Mouse (Mus musculus): ENCODE measurements around the gene Stk19.
A peak's percentile ranks its signal among the peaks of the same experiment; 100 is the strongest.

The Stk19 gene

DNA sequence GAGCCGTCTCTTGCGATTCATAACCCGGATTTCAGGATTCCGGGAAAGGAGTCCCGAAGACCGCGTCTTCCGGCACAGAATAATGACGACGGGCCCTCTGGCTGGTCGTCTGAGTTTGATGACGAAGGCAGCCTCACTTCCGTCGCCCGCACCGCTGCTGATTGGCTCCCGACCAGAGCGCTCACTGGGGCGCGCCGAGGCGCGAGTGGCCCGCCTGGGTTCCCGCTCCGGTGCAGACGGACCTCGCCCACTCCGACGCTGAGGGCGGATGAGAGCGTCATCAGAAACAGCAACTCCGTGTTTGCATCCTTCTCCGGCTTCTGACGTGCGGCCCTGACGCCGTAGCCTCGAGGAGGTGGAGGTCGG, at the start of gene Stk19, which contains the start of gene Dxo:
TSS of gene Stk19 (minus strand) at position 90 of the 366 bp plus-strand sequence.
TSS of gene Dxo (plus strand) at position 164 of the 366 bp plus-strand sequence.
- DNase-seq, result peak; percentile 100

DNA sequence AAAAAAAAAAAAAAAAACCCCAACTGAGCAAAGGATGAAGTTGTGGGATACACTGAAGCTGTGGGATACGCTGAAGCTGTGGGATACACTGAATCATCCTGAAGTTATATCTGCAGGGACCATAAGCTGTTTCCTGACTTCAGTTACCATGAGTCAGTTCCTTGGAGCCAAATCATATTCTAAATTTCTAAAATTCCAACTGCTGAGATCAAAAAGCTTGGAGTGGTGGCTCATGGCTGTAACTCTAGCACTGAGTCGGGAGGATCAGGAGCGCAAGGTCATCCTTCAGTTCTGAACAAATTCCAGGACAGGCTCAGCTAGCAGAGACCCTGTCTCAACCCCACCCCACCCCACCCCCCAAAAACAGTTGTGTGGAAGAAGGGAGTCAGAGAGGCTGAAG, 48.9 kb upstream of the Stk19 start:
- no peak for DNase-seq

DNA sequence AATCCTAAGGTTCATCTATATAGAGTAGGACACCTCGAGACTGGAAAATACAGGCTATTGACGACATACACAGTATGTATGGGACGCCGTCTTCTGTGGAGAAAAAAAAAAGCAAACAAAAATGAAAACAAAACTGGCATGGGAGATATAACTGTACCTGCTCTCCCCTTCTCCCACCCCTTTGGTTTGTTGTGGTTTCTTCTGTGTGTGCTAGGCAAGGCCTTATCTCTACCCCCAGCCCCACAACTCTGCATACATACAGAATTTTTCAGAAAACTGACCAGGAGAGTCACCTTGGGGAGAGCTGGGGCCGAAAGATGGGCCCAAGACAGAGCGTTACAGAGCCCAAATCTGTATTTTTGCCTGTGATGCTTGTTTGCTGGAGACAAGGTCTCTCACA, 48.0 kb upstream of the Stk19 start:
- no peak for DNase-seq

DNA sequence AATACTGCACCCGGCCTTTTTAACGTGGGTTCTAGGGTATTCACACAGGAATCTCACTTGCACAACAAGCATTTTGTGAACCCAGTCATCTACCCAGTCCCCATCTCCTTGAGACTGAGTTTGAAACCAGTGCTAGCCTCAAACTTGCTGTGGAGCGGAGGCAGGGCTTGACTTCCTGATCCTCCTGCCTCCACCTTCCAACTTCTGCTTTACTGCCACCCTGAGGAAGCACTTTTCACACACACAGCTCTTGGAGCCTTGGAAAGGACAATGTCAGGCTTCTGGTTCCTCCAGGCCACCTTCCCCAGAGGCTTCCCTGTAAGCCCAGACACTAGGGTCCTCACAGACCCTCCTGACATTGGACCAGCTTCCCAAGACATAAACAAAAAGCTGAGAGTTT, 46.6 kb upstream of the Stk19 start:
- no peak for DNase-seq

DNA sequence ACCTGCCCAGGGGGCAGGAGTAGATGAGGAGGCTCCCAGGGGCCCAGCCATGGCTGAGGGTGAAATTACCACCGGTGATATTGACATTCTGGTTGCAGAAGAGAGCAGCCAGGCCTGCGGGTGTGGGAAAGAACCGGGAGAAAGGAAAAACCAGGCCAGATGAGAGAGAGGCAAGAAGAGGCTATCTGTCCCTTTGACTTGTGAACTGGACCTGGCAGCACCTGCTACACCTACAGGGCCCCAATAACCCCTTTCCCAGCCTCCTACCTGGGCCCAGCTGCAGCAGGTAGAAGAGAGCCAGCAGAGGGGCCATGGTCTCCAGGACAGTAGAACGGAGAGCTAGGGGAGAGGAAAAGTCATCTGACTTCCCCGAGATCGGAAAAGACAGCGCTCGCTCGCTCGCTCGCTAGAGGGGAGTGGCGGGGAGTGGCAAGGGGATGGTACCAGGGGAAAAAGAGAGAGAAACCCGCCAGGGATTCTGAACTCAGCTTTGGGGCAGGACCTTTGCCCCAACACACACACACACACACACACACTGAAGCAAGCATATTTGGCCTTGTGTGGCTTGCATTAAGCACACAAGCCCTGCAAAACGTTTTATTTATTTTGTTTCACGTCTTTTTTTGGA, 45.1 kb upstream of the Stk19 start, which contains the start of gene Gm20547:
TSS of gene Gm20547 (minus strand) at position 360 of the 628 bp plus-strand sequence.
- no peak for DNase-seq

DNA sequence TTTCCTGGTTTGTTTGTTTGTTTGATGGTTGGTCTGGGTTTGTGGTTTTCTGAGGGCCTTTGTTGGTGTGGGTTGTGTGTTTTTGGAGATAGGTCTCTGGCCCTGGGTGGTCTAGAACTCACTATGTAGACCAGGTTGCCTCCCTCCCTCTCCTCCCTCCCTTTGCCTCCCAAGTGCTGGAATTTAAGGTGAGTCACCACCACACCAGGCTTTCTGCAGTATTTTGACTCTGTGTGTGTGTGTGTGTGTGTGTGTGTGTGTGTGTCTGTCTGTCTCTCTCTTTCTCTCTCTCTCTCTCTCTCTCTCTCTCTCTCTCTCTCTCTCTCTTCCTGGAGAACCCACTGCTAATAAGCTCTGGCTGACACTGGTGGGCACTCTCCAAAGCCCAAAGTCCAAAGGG, 44.4 kb upstream of the Stk19 start:
- no peak for DNase-seq

DNA sequence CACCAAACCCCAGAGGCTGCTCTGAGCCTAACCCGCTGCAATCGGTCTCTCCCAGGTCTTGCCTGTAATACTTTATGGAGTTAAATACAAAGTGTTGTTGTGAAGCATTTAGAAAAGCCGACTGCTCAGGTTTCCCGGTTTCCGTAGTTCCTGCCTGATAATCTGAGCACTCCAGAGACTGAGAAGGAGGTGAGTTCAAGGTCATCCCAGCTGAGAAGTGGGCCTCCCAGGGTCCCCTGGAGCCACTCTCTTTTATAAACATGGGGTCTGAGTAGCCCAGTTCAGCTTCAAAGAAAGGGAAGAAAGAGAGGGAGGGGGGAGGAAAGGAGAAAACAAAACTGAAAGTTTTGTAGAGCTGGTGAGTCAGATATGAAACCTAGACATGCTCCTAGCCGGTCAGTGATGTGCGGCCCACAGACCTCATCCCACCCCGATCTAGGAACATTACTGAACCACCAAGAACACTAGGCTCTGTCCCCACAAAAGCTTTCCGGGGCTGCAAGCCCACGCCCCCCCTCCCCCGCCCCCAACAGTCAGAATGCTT, 42.7 kb upstream of the Stk19 start, which contains the start of gene Zbtb12:
TSS of gene Zbtb12 (plus strand) at position 148 of the 544 bp plus-strand sequence.
- DNase-seq, result no peak

DNA sequence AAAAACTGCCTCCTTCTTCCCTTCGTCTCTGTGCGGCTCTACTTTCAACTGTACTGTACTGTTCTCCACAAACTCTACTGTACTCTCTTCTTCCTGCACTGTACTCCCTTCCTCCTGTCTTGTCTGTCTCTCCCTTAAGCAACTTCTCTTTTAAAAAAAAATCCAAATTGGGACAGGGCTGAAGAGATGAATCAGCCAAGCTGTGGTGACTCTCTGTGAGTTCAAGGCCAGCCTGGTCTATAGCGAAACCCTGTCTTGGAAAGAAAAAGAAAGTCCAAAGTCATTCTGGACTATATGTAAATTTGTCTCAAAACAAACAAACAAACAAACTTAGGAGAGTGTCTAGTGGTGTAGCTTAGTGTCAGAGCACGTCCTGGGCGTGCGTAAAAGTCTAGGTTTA, 37.6 kb upstream of the Stk19 start:
- no peak for DNase-seq

DNA sequence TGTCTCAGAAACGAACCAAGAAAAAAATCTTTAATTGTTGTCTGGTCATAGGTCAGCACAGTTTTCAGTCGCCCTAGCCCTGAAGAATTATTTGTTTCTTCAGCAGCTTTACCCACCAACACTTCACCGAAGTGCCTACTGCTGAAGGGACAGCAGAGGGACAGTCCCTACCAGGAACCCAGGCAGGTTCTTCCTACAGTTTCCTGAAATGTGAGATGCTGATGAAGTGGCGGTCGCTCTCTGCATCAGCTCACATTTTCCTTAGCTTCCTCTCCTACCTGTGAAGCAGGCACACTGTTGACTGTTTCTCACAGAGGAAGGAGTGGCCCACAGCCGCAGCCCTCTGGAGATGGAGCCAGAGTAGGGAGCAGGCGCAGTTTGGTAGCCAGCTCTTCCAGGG, 29.2 kb upstream of the Stk19 start:
- DNase-seq, result no peak

DNA sequence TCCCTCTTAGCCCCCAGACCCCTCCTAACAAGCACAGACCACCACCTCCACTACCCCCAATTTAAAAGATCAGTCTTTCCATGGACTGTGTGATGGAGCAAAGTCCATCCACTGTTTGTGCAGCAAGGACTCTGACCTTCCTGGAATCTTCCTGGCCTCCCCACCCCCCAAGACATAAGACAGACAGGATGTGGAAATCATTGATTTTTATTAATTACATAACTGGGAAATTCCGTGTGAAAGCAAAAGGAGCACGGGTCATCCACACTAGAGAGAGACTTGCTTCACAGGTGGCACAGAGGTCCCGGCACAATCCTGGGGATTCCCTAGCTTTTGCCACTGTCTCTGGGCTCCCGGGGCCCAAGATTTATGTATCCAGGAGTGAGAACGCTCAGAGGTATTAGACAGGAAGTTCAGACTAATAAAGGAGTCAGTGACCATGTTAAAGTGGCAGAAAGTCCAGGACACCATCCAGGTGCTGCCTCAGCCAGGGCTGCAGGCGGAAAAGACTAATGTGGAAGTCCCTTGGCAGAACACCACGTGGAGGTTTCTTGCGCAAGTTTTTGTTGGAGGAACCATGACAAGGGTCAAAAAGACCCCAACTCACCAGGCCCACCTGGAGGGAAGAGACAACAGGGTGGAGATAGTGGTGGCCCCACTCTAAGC, 25.8 kb upstream of the Stk19 start, which contains the start of gene Cfb:
TSS of gene Cfb (minus strand) at position 103 of the 666 bp plus-strand sequence.
- DNase-seq, result peak; percentile 86

DNA sequence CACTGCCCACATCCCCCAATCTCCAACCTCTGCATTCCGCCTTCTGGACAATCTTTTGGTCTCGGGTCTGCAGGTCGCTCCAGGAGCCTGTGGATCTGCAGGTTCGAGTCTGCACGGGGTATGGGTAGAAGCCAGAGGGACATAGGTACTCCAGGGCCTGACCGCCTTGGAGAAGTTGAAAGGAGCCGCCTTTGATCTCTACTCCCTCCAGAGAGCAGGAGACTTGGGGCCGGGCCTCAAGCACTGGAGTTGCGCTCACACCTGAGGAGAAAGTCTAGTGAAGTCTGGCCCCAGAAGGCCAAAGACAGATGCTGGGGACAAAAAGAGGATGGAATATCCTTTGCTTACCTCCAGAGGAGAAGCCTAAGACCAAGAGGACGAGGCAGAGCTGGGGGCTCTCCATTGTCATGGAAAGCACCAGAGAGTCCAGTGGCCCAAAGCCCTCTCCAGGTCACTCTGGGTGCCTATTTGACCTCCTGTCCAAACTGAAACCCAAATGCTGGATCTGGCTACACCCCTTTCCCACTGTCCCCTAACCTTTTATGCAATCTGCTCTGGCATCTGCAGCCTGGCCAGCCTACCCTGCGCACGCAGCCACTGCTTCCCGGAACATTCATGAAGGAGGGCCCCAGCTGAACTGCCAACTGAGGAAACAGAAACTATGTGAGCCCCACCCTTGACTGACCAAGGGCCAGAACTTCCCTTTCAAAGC, 25.1 kb upstream of the Stk19 start:
- peak; percentile 97 for DNase-seq

DNA sequence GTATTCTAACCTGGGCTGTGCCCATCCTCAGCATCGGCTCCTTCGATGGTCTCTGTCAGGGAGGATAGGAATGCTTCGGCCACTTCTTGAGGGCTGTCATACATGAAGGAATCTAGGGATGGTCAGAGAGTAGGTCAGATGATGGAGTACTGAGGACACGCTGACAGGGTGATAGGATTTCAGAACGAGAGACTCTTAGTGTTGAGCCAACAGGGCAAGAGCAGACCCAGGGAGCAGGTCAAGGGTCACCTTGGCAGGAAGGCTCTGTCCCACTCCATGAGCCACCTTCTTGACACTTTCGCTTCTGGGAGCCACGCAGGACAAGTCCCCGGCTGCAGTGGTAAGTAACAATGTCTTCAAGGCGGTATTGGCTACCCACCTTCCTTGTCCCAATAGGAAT, 23.8 kb upstream of the Stk19 start:
- DNase-seq, result peak; percentile 83

DNA sequence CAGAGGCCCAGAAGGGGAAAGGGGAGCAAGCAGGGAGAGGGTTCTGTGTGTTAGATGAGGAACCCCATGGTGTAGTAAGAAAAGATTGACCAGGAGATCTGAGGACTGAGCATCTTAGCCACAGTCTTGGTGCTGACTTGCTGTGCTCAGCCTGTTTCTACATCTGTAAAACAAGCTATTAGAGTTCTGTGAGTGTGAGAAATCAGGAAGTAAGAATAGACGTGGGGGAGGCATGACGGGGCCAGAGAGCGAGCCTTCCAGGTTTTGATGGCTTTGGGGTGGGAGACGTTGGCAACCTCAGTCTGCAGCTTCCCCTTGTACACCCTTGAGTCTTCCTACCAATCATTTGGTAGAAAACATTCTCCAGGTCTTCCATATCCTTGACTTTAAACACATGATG, 21.9 kb upstream of the Stk19 start:
- no peak for DNase-seq

DNA sequence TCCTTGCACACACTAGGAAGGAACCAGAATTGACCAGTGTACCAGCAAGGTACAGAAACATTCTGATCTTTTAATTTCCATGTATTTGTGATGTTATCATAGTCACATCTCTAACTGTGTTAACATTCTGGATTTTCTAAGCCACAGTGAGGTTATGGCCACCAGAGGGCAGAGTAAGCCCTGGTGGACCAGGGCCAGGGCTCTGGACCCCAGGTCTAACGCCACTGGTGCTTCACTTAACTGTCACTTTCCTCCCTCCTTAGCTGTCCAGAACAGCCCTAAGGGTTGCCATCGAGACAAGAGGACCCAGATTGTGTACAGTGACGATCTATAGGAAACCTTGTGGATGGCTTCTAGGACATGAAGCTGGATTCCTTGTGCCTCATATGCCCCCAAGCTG, 19.1 kb upstream of the Stk19 start:
- DNase-seq, result peak; percentile 87

DNA sequence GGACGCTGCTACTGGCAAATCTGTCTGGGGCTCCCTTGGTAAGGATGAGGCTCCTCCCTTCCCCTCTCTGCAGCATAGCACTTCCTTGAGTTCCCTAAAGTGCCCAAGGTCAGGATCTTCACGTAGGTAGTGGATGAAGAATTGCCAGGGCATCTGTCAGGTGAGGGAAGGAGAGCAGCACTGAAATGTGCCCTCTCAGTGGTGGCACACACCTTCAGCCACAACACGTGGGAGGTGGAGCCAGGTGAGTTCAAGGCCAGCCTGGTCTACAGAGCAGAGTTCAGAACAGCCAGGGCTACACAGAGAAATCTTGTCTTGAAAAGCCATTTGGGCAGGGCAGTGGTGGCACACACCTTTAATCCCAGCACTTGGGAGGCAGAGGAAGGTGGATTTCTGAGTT, 18.0 kb upstream of the Stk19 start:
- peak; percentile 85 for DNase-seq

DNA sequence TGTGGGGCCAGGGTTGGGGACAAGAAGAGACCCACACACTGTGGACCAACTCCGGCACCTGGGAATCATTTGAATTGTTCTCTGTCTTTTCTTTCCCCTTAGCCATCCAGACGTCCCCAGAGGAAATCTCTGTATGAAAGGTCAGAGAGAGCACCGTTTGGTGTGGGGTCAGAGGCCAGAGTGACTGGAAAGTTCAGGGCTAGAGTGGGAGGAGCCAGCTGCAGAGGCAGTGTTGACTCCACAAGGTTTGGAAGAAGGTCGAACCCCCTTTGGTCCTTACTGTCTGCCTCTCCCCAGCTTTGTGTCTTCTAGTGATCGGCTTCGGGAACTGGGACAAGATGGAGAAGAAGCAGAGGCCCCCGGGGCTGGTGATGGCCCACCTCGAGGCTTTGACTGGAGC, 16.8 kb upstream of the Stk19 start:
- DNase-seq, result no peak

DNA sequence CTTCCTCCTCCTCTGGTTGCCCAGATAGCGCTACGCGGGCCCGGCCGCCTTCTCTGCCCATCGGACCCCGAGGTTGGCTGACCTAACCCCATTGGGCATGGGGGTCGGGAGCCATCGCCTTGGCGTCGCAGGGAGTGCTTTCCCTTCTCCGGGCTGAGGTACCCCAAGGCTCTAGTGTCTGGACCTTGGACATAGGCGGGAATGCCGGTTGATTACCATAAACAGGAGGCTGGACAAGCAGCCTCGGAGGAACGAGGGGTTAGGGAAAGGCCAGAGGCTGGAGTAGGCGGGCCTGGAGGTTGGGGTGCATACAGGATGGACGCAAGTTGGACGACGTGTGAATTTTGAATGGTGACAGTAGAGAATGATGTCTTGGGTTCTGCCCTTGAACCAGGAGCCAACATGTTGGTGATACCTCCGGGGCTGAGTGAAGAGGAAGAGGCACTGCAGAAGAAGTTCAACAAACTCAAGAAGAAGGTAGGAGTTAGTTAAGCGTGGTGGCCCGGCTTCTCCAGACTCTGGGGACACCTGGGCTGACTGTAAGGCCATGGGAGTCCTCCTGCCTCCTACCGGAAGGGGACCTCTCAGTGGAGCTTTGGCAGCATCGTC, 13.9 kb upstream of the Stk19 start:
- DNase-seq, result no peak

DNA sequence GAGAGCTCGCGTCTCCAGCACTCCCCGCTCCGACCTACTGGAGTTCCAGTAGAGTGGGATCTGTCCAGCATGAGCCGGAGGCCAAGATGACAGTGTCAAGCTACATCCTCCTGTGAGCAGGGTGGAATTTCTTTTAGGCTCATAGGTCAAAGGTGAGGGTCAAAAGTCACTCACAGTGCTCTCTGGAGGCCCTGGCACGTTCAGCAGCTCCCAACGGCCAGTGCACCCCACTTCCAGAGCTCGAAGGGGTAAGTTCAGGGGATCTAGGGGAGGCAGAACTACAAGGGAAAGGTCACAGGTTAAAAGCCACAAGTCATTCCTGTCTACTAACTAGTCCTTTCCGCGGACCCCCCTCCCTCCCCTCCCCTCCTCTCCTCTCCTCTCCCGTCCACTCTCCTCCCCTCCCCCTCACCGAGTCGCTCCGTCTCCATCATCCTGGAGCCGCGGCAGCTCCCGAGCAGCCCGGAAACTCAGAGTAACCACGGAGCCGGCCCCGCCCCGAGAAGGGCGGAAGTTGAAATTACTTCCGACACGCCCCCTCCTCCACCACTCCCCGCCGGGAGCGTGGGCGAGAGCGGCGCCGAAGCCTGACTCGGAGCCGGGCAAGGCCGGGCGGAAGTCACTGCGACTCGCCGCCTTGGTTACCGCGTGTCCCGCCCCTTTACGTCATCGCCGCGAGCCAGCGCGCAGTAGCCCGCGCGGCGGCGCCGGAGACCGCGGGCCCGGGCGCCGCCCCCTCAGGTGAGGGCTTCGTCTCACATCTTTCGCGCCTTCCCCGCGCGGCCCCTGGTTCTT, 13.2 kb upstream of the Stk19 start, which contains the start of the genes Skiv2l and Nelfe:
TSS of gene Skiv2l (minus strand) at position 489 of the 795 bp plus-strand sequence.
TSS of gene Nelfe (plus strand) at position 670 of the 795 bp plus-strand sequence.
- peak; percentile 99 for DNase-seq

DNA sequence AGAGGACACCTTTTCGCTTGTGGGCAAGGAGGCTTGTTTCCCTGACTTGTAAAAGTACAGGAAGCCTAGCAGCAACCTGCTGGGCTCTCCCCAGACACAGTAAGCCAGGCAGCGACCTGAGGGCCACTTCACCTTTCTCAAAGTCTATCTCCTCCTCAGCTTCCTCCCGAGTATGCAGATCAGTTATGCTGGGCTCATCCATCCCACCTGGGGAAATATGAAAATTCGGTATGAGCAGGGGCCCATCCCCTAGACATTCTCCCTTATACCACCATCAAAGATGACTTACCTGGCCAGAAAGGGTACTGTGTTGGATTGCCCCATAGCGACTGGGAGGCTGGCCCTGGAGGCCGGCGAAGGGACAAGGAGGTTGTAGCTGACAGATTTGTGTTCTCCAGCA, 10.9 kb upstream of the Stk19 start:
- DNase-seq, result peak; percentile 90

DNA sequence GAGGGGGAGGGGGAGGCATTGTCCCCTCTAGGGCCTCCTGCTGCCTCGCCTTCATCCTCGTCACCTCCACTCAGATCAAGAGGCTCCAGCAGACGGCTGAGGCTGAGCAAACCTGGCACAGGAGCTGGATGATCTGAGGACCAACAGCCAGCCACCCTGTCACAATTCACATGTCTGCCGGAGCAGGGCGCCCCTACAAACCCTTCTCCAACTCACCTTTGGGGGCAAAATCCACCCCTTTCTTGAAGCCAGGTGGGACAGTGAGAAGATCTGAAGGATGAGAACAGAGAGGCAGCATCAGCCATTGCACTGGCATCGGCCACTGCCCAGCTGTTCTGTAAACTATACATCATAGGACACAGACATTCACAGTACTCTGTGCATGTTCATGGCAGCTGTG, 10.4 kb upstream of the Stk19 start:
- DNase-seq, result peak; percentile 91

DNA sequence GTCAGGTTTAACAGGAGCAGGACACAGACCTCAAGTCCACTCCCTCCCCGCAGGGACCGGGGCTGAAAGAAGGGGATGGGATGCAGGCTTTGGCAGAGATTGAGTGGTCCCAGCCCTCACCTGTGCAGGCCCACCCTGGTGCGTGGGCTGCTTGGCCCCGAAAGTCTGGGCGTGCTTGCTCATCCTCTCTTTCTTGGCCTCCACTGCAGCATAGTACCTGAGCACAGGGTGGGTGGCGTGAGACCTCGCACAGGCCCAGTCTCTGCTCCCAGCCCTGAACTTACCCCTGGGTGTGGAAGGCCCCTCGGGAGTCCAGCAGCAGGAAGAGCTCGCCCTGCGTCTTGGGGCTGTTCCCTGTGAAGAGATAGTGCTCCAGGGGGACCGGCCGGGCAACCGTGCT, 8.1 kb upstream of the Stk19 start:
- peak; percentile 91 for DNase-seq

DNA sequence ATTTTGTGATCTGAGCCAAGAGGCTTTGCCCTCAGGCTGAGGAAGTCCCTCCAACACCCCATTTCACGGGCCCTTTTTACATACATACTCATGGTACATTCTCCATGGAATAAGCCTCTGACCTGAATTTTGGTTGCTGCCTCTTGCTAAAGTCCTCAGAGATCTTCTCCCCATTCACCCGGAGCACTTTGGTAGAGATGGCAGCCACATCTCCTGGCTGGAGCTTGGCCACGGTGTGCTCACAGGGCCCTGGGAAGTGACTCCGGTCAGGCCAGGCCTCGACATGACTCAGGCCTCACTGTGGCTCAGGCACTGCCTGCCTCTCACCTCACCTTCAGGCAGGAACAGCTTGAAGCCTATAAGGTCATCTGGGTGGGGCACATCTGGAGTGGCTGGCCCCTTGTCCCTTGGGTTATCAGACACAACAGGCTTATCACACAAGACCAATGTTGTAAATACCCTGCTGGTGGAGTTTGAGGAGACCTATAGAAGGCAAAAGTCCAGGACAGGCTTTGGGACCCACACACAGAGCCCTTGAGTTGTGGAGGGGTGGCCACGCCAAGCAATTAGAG, 4.1 kb upstream of the Stk19 start:
- no peak for DNase-seq

Data from heart, adult 11 months (tissue).